Mouse (Mus musculus) testis, adult 2 months (tissue): Measurements from ENCODE around the gene Clstn3. TPM values are rescaled to one million over a fixed set of nuclear protein-coding genes. Genes with fewer than 3 reads are reported as not detected.
"Not testable (repeated sequence)": the region's sequence is repeated elsewhere in the genome, so short reads cannot be mapped to it uniquely, and the experiment has no call there.

Experiments used
- H3K27ac ChIP-seq: fragments of 200-500 bp; 2 replicates; pipeline ENCODE4 v1.5.1; 2012; ENCODE audit warnings: low read depth, low read length; ENCODE audit not compliant: control insufficient read depth, insufficient read depth
- H3K27me3 ChIP-seq: fragments of 200-500 bp; 2 replicates; pipeline ENCODE4 v1.6.1; 2012; ENCODE audit warnings: mild to moderate bottlenecking, low read length, moderate library complexity; ENCODE audit not compliant: control insufficient read depth, insufficient read depth
- H3K36me3 ChIP-seq: fragments of 200-500 bp; 2 replicates; pipeline ENCODE4 v1.6.1; 2012; ENCODE audit warnings: mild to moderate bottlenecking, low read length; ENCODE audit not compliant: control insufficient read depth, insufficient read depth
- H3K4me1 ChIP-seq: fragments of 200-500 bp; 2 replicates; pipeline ENCODE4 v1.6.1; 2012; ENCODE audit warnings: low read length; ENCODE audit not compliant: control insufficient read depth, insufficient read depth
- H3K4me3 ChIP-seq: fragments of 200-500 bp; 2 replicates; pipeline ENCODE4 v1.5.1; 2012; ENCODE audit warnings: low read depth, mild to moderate bottlenecking, low read length, moderate library complexity, mixed read lengths; ENCODE audit not compliant: control insufficient read depth
- CTCF ChIP-seq: fragments of 200-500 bp; IDR thresholded peaks from 2 replicates; pipeline ENCODE4 v1.5.1; 2012; ENCODE audit warnings: low read depth, mild to moderate bottlenecking, inconsistent platforms, low read length, moderate library complexity; ENCODE audit not compliant: control insufficient read depth, insufficient read depth, insufficient replicate concordance
- POLR2A ChIP-seq: fragments of 200-500 bp; IDR thresholded peaks from 2 replicates; pipeline ENCODE4 v1.6.1; 2012; ENCODE audit warnings: low read depth, mild to moderate bottlenecking, inconsistent platforms, low read length, moderate library complexity; ENCODE audit not compliant: control insufficient read depth
- polyA plus RNA-seq: library from polyadenylated mRNA; depleted of rRNA; stranded (reverse); fragments of >200 nt; gene quantifications from 2 replicates; pipeline ENCODE4 v1.2.3, GENCODE M21; 2012; rRNA removed

Clstn3 gene
- polyA plus RNA-seq, result 4.4 and 4.7 TPM in 2 replicates

DNA sequence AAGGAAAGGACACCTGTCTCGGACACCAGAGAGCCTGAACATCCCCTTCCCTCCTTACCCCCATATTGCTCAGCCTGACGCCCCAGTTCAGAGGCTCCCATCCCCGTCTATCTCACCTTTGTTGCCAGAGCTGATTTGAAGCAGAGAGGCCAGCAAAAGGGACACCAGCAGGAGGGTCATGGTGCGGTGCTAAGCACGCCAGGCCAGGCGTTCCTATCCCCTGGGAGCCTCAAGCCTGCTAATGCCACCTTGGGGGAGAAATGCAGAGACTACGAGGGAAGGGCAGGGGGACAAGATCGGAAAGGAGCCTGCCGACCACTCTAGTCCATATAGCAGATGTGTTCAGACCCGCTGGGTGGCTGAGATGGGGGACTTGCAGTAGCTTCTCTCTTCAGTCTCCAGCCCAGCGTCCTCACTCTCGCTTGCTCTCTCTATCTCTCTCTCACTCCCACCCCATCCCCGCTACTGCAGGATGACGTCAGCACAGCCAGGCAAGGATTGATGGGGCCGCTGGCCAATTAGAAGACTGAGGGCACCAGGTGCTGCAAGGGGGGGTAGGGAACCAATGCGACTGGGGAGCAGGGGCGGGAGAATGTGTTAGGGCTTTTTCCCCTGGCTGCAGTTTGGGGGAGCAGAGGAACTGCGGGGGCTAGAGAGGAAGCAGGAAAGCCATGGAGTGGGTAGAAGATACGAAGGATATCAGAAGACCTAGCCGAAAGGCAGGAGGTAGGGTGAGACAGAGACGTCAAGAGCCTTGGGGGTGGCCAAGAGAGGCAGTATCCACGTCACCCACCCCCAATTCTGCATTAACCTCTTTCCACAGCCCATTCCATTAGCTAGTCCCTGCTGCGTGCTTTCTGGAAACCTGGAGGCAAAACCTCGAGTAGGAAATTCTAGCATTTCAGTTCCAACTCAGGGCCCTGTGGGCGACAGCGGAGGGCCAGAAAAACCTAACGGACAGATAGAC lies at the start of gene Clstn3:
Gene Clstn3 (minus strand): TSS at position 490 of the 967 bp plus-strand sequence.
- TF ChIP-seq CTCF (no peak), POLR2A (no peak)
- Histone ChIP-seq H3K27me3 (no peaks in the 10 kb centered on the region), H3K4me3 (no peak within 1 kb of the TSS; the same call in 1 of the 2 replicates), H3K27ac (no peak within 1 kb of the TSS), H3K4me1 (peaks cover 11% of the 10 kb centered on the region), H3K36me3 (no peaks in the 10 kb centered on the region)

DNA sequence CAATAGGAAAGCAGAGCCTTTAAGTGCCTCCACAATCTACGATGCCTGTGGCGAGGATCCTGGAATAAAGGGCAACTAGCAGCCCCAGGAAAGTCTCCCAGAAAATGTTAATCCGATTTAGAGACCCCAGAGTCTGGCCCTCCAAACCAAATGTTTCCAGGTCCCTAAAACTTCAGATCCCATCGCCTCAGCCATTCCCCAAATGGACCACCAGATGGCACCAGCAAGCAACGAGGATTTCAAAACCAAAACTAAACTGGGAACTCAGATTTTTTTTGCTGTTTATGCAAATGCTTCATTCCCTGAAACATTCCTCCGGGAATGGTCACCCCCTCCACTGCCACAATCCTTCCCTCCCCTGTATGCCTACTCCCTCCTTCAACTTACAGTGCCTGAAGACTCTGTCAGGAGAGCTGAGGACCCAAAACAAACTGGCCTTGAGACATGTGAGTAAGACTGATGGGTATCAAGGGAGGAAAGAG lies 47.8 kb upstream of the Clstn3 start, which contains the start of gene C1ra:
Gene C1ra (plus strand): TSS at position 51 of the 482 bp plus-strand sequence.
- Histone ChIP-seq H3K27me3 (no peaks in the 10 kb centered on the region), H3K27ac (peak within 1 kb of the TSS; percentile 42; the same call in 1 of the 2 replicates), H3K4me1 (no peaks in the 10 kb centered on the region; the same call in 1 of the 2 replicates), H3K4me3 (peak within 1 kb of the TSS; percentile 62), H3K36me3 (no peaks in the 10 kb centered on the region)
- TF ChIP-seq POLR2A (no peak), CTCF (peak; percentile 6; the same call in 1 of the 2 replicates)

DNA sequence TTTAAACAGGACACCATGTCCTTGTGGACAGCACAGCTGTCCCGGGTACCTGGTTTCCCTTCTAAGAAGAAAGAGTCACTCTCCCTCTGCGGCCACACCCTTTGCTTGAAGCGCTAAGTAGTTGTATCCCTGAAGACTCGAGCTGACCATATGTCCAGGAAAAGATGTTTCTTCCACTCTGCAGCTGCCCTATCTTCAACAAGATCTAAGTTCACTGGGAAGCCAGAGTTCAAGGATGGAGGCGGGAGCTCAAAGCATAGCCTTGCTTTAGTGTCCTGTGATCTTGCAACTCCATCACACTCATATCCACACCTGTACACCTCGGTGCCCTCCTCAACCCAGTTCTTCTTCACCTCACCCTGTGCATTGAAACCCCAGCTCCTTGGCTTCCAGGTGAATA lies 47.3 kb upstream of the Clstn3 start:
- Histone ChIP-seq H3K27me3 (no peaks in the 10 kb centered on the region), H3K36me3 (no peaks in the 10 kb centered on the region), H3K4me3 (no peak overlapping the region), H3K4me1 (no peaks in the 10 kb centered on the region; the same call in 1 of the 2 replicates), H3K27ac (no peak overlapping the region)
- no peak for TF ChIP-seq POLR2A
- TF ChIP-seq CTCF, result no peak

DNA sequence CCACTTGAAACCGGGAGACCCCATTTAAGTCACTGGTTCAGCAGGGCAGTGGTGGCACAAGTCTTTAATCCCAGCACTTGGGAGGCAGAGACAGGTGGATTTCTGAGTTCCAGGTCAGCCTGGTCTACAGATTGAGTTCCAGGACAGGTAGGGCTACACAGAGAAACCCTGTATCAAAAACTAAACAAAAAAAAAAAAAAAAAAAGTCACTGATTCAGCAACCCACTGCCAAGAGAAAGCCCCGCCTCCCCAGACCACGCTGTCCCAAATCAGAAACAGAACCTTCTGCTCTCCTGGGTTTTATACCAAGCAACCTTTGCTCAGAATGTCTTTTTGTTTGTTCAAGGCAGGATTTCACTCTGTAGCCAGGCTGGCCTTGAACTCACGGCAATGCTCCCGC lies 44.6 kb upstream of the Clstn3 start:
- H3K4me3 ChIP-seq, H3K27me3 ChIP-seq, H3K4me1 ChIP-seq, H3K36me3 ChIP-seq, H3K27ac ChIP-seq: not testable (repeated sequence)

DNA sequence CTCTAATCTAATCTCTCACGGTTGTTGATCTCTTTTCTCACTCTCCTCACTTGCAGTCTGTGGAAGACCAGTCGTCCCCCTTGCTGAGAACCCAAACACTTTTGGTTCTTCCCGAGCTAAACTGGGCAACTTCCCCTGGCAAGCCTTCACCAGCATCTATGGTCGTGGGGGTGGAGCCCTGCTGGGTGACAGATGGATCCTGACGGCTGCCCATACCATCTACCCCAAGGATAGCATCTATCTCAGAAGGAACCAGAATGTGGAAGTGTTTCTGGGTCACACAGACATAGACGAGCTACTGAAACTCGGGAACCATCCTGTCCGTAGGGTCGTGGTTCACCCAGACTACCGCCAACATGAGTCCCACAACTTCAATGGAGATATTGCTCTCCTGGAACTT lies 43.7 kb upstream of the Clstn3 start:
- H3K4me1 ChIP-seq, result no peaks in the 10 kb centered on the region; the same call in 1 of the 2 replicates
- H3K27ac ChIP-seq, result no peak overlapping the region
- H3K4me3 ChIP-seq, result no peak overlapping the region
- H3K36me3 ChIP-seq, result no peaks in the 10 kb centered on the region
- H3K27me3 ChIP-seq, result no peaks in the 10 kb centered on the region
- TF ChIP-seq POLR2A (no peak), CTCF (no peak)

DNA sequence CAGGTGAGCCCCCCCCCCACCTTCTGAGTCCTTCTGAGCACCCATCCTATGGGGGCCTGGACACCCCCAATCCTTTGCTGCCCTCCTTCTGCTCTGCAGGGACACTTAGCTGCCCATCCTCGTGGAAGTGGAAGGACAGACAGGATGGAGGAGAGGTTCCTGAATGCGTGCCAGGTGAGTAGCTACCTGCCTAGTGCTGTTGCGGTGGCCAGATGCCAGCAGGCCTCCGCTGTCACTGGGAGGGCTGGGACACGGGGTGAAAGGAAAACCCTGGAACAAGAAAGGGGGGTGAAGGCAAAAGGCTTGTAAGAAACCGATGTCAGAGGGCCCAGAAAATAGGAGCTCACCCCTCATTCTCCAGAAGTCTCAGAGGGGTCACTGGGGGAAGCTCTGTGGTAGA lies 42.4 kb upstream of the Clstn3 start:
- Histone ChIP-seq H3K4me3 (no peak overlapping the region), H3K36me3 (no peaks in the 10 kb centered on the region)
- TF ChIP-seq CTCF (no peak), POLR2A (no peak)

DNA sequence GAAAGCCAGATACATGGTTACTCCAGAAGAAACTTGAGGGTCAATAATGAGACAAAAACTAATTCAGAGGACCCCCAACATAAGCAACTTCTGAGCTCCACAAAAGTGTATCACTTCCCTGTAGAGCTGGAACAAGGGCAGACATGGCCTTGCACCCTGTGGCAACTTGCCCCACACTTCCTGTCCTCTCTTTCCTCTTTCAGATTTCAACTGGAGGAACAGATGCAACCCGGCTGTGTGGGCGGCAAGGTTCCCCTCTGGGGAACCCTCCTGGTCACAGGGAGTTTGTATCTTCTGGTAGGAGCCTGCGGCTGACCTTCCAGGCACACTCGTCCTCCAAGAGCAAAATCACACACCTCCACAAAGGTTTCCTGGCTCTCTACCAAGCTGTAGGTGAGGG lies 40.4 kb upstream of the Clstn3 start:
- Histone ChIP-seq H3K27me3 (no peaks in the 10 kb centered on the region), H3K4me1 (no peaks in the 10 kb centered on the region; the same call in 1 of the 2 replicates), H3K36me3 (no peaks in the 10 kb centered on the region), H3K4me3 (no peak overlapping the region), H3K27ac (no peak overlapping the region)
- no peak for TF ChIP-seq POLR2A
- no peak for TF ChIP-seq CTCF

More for the DNA sequence above, 42.4 kb upstream of the Clstn3 start:
- Histone ChIP-seq H3K4me1 (no peaks in the 10 kb centered on the region; the same call in 1 of the 2 replicates), H3K27ac (no peak overlapping the region), H3K27me3 (no peaks in the 10 kb centered on the region)
